Mouse (Mus musculus) skeletal muscle tissue, adult 2 months (tissue): ENCODE measurements around the gene Atp1a3.

Source experiments
- DNase-seq: peaks from one replicate; pipeline ENCODE4 v3.0.0-alpha.2; 2012; ENCODE audit warnings: low read depth, low spot score

Gene Atp1a3

DNA sequence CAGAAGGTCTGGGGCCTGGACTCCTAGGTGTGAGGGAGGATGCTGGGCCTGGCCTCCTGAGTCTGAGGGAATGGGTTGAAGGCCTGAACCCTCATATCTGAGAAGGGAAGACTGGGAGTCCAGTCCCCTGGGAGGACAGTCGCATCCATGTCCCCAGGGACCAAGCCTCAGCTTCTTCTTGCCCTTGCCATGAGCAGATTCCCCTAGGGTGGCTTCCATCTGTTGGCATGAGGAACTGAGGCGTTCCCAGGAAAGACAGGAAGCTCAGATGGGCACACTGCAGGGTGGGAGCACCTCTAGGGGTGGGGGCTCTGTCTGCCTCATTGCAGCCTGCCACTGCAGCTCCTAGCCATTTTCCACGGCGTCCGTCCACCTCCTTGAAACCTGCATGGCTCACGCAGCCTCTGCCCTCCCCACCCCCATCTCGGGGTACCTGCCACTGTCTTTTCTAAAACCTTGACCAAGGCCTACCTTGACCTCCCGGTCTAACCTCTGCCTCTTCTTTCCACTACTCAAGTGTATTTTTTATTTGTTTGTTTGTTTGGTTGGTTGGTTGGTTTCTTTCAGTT, 1.9 kb downstream of the Atp1a3 start:
- no peak for DNase-seq

DNA sequence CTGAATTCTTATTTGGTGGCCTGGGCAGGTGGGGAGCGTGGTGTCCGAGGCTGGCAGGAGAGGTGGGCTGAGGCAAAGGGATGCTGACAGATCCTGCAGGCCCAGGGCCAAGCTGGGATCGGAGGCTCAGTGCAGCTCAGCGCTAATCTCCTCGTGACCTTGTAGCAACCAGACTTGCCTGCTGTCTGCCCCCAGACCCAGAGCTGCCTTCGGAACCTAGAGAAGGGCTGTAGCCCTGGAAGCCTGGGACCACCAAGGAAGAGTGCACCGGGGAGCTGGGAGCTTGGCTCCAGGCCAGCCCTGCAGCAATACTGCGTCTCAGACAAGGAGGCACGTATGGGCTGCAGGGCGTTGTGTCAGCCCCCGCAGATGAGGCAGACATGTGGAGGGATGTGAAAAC, 2.5 kb downstream of the Atp1a3 start:
- no peak for DNase-seq

DNA sequence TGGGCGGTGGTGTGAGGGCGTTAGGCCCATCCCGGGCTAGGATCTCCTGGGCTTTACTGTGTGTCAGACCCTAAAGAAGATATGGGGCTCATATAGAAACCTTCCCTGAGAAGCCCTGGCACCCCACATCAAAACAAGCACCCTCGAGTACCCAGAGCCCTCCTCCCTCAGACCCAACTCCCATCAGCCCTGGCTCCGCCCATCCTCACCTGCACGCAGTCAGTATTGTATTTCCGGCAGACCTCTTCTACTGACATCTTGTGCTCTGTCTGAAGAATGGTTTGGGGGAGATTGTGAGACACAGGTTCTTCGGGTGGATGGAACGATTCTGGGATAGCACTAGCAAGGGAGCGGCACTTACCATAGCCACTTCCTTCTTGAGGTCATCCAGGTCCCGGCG, 5.0 kb downstream of the Atp1a3 start:
- DNase-seq: no peak

DNA sequence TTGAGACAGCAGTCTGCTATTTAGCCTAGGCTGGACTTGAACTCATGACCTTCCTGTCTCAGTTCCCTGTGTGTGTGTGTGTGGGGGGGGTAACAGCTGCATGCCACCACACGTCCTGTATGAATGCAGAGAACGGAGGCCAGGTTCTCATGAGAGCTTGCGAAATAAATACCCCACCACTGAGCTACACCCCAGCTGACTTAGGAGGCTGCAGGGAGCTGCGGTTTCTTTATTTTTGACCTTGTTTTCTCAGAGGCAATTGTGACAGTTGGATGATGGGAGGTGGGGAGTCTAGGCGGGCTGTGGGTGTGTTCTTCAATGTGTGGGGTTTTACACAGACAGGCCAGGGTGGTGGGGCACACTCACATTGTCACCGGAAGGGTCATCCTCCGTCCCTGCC, 5.5 kb downstream of the Atp1a3 start:
- DNase-seq: no peak

DNA sequence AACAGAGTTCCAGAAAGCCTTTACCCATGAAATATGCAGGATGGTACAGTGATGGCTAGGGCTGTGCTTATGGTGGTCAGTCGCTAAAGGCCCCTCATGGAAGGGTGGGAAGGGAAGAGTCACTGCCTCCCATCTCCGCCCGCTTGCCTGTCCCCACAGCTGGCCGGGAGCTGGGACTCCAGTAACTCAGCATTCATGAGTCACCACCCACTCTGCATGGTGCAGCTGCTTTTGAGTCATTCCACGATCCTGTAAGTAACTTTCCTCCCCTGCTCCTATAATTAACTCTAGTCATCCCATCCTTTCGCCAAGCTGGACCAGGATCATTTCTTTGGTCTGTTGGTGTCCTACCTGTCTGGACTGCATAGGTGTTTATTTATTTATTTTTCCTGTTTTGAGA, 12.7 kb downstream of the Atp1a3 start:
- DNase-seq: no peak

DNA sequence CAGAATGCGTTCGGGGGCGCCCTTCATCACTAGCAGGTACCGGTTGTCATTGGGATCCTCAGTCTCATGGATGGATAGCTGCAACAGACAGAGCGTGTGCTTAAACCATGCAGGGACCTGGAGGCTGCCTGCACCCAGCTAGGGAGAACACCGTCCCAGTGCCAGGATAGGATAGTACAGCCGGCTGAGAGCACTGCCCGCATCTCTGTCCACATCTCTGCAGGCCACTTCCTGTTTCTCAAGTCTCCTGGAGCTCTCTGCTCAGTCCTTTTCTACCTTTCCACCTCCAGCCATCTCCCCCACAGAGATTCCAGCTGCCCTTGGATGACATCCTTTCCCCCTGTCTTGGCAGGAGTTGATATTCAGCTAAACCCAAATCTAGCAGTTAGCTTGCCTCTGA, 15.3 kb downstream of the Atp1a3 start:
- no peak for DNase-seq

DNA sequence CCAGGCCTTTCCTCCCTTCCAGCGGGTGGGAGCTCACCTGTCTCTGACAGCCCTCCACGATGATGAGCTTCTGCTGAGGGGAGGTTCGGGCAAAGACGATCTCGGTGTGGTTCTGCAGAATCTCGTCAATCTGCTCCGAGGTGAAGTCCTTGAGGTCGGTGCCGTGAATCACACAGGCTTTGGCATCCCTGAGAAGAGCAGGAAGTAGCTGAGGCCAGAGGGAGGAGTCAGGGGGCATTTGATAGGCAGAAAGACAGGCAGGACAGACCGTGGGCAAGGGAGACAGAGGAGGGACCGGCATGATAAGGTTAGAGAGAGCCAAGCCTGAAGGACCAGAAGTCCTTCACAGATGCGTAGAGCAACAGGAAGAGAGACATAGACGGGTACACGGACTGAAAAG, 17.8 kb downstream of the Atp1a3 start:
- no peak for DNase-seq

DNA sequence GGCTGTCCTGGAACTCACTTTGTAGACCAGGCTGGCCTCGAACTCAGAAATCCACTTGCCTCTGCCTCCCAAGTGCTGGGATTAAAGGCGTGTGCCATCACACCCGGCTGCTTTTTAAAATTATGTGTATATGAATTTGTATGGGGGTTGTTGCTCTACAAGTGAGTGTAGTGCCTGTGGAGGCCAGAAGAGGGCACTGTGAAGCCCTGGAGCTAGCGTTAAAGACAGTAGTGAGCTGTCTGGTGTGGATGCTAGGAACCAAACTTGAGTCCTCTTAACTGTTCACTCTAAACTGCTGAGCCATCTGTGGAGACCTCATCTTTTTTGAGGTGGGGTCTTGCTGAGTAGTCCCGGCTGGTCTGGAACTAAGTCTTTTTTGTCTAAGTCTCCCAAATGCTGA, 20.0 kb downstream of the Atp1a3 start:
- DNase-seq: no peak

DNA sequence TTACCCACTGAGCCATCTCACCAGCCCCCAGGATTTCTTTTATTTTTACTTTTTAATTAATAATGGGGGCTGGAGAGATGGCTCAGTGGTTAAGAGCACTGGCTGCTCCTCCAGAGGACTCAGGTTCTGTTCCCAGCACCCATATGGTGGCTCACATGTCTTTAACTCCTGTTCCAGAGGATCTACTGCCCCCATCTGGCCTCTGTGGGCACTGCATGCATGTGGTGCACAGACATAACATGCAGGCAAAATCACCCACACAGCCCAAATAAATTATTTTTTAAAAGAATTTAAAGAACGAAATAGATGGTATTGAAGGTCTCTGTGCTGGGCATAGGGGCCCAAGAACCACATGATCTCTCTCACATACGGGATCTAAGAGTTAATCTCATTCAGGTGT, 21.5 kb downstream of the Atp1a3 start:
- no peak for DNase-seq

DNA sequence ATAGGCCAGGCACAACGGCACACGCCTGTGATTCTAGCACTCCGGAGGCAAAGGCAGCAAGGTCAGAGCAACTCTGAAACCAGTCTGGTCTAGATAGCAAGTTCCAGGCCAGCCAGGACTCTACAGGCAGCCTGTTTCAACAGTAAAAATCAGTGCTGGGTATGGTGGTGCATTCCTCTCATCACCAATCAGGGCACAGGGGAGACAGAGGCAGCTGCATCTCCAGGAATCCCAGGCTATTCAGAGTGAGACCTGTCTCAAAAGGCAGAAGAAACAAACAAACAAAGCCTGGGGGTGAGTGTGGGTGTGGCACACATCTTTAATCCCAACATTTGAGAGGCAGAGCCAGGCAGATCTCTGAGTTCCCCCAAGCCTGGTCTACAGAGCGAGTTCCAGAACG, 22.4 kb downstream of the Atp1a3 start:
- DNase-seq: no peak

DNA sequence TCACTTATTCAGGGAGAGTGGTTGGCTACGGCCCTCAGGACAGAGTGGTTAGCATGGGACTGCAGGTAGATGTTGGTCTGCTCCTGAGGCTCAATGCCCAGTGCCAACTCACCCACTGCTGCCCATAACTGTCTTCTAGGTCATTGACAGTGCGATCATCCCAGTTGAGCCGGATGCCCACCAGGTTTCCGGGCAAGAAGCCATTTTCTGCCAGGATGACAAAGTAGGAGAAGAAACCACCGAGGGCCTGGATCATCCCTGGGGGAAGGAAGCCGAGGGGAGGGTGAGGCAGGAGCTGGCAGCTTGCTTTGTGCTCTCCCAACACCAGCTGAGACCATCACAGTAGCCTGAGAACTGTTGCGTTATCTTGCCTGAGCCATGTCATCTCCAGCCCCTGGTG, 25.3 kb downstream of the Atp1a3 start:
- DNase-seq: no peak

DNA sequence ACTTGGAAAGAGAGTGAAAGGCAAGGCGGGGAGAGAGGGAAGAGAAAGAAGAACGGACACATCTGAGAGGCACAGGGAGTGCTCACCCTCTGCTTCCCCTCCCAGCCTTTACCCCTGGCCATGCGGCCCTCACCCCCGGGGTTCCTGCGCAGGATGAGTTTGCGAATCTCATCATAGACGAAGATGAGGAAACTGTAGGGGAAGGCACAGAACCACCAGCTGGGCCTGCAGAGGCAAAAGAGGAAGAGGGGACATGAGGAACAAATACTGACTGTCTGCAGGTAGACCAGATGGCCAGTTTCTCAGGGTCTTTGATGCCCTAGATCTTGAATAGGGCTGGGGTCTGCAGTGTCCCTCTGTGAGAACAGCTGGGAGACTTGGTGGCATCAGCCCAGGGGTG, 27.0 kb downstream of the Atp1a3 start:
- DNase-seq: no peak

DNA sequence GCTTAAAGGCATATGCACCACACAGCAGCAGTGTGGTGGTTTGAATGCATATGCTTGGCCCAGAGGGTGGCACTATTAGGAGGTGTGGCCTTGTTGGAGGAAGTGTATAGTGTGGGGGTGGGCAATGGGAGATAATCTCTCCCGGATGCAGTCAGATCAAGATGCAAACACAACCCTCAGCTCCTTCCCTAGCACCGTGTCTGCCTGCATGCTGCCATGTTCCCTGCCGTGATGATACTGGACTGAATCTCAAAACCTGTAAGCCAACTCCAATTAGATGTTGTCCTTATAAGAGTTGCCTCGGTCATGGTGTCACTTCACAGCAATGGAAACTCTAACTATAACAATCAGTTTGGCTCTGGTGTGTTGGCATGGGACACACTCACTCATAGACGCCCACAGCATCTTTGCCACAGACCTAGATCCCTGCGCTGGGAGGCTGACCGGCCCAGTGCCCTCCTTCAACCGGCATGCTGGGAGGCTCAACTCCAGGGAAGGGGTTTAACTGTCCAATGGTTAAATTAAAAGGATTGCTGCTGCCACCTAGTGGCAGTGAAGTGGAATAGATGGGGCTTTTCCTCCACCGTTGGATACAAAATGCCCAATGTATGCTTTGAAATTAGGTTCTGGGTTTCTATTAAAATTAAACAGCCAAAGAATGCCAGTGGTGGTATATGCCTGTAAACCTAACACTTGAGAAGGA, 30.7 kb downstream of the Atp1a3 start:
- no peak for DNase-seq

DNA sequence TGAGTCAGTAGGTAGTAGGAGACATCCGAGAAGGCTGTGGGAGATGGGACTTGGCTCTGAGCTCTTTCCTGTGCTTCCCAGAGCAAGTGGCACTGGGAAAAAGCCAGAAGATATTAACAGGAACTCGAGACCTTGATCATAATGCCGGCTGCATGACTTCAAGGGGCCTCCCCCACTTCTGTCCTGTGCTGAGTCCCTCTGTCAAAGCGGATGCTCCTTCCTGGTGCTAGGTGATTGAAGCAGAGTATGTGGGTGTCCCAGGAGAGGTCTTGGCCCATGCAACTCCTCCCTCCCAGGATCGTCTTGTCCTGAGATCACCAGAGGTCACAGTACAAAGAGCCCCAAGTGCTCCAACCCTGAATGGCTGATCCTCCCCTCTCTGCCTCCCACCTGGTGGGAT, 31.9 kb downstream of the Atp1a3 start:
- DNase-seq: no peak

DNA sequence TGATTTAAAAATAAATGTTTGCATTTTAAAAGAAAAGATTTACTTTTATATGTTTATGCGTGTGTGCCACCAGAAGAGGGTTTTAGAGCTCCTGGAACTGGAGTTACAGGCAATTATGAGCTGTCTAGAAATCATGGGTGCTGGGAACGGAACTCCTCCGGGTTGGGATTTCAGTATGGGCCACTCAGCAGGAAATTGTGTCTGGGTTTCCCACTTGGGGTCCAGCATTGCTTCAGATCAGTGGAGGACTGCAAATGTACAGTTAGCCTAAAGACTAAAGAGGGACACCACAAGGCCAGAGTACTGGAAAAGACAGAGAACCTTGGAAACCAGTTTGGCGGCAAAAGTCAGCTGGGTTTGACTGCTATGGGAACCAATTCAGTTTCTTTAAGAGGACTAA, 32.5 kb downstream of the Atp1a3 start:
- no peak for DNase-seq

DNA sequence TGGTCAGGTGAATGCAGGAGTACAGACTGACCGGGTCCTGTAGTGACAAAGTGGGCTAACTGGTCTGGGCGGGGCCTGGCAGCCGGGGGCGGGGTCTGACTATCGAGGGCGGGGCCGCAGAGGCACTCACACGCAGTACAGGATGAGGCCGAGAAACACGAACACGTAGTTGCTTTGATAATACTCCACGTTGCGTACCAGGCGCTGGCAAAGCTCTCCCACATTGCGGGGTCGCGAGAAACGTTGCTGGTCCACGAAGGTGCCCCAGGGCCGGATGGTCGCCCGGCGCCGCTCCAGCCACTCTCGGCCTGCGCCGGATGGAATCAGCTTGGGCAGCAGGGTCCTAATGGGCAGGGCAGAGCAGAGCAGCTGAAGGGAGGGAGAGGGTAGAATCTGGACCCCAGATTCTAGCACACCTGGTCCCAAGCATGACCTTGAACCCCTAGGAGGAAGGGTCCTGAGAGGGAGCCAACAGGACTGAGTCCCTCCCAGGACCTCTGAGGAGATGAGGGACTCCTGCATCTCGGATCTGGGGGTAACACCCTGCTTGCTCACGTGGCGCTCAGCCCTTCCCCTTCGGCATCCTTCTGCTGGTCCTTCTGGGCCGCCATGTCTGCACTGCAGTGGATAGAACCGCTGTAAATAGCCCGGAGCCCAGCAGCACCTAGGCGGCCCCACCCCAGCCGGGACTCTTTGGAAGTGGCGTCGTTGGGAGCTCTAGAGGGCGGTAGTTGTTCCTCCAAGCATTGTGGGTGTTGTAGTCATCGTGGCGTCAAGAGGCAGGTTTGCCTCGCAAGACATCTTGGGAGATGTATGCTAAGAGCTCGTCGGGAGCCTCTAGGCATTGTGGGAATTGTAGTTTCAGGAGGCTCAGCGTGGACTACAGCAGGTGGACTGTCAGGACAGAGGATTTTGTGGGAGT, 33.5 kb downstream of the Atp1a3 start, which contains the start of gene Rabac1:
Rabac1 (minus strand) TSS at position 783 of the 922 bp plus-strand sequence.
- peak; percentile 95 for DNase-seq

DNA sequence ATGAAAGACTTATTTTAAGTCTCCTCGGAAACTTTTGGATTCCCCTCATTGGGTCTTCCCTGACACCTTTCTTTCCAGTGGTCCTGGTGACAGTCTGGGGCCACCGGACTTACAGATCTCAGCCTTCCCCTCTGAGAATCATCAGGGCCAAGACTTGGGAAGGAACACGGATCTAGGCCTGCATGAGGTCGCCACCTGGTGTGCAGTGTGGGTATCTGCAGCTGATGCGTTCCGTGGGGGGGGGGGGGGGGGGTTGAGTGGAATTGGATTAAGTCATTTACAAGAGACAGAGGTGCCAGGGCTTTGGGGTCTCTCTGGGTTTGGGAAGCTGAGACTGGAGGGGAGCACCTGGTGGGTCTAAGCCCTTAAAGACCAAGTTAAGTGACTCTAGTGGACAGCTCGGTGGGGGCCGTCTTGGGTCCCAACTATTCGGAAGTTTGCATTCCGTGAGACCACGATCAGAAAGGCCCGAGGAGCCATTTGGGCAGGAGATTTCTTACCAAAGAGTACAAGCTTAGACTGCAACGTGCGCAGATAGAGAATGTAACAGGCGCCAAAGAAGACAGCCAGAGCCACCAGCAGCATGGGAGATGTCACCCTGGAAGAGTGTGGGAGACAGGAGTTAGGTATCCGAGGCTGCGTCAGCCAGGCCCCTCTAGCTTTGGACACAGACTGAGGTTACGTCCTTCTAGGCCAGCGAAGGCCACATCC, 34.3 kb downstream of the Atp1a3 start:
- DNase-seq: peak; percentile 49

DNA sequence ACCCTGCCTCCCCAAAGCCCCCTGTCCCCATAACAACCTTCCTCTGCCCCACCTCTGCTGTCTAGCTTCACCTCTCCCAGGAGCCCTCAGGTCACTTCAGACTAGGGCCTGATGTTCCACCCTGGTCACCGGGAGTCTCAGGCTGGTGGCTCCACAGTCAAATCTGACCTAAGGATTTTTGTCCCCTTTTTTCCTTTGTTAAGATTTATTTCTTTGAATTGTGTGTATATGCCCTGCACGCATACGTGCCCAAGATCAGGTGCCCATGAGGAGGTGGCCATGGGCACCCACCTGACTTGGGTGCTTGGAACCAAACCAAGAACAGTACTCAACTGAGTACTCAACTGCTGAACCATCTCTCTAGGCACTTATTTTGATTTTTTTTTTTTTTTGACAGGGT, 35.4 kb downstream of the Atp1a3 start:
- no peak for DNase-seq

DNA sequence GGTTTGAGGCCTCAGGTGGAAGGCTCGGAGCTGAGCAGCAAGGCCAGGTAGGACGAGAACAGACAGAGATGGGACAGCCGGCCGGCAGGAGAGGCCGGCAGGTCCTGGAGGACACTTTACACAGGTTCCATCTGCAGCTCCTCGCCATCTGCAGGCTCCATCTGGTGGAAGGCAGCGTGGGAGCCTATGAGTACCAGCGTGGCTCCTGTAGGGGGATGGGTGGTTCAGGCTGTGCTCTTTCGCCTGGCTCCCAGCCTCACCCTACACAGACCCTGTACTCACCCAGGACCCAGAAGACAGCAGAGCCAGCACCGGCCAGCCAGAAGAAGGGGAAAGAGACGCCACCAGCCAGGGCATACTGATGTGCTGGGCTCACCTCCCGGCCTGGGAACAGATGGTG, 36.0 kb downstream of the Atp1a3 start:
- DNase-seq: no peak

DNA sequence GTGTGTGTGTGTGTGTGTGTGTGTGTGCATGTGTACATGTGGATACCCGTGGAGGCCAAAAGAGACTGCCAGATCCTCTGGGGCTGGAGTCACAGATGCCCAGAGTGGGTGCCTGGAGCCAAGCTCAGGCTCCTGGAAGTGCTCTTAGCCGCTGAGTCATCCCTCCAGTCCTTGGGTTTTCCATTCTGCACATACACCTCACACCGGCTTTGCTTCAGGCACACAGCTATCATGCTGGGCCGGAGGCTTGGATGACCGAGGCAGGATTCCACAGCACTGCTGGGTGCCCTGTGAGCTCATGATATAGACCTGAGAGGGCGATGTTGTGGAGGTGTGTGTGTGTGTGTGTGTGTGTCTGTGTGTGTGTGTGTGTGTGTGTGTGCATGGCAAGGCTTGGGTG, 37.3 kb downstream of the Atp1a3 start:
- no peak for DNase-seq

DNA sequence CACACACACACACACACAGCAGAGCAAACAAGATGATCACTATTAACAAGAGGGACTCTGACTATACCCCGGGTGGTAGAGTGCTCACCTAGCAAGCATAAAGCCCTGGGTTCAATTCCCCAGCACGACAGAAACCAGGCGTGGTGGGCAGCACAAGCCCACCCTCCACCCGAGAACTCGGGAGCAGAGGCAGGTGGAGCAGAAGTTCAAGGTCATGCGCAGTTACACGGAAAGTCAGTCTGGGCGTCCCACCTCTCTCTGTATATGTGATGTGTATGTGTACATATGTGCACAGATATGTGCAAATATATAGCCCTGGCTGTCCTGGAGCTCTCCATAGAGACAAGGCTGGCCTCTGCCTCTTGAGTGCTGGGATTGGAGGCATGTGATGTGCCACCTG, 37.8 kb downstream of the Atp1a3 start:
- DNase-seq: no peak

DNA sequence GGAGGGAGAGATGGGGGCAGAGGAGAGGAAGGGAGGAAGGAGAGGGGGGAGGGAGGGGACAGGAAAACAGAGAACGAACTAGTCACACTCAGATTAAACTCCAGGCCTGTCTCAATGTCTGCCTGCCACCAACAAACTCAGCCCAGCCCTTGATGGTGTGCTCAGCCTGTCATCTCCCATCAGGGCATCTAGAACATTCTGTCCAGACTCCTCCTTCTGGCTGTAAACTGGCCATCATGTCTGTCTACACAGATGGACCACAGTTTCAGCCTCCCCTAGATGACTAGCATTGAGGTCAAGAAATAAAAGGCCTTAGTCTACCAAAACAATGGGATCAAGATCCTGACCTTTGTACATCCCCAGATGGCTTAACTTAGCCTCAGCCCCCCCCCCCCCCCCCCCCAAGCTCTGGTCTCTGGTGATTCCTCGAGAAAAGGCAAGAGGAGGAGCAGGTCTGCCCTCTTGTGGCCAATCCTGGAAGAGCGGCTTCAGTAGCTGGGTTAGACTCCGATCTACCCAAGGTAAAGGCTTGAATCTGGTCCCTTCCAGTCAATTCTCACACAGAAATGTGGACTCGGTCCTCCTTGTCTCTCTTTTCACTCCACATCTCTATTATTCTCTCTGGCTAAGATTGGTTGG, 40.7 kb downstream of the Atp1a3 start:
- peak; percentile 43 for DNase-seq
